Mouse (Mus musculus) neural tube, embryonic 15.5 days (tissue): Measurements from ENCODE around the gene Gm44965. TPM values are rescaled to one million over a fixed set of nuclear protein-coding genes. Genes with fewer than 3 reads are reported as not detected.
A peak's percentile ranks its signal among the peaks of the same experiment; 100 is the strongest.

Experiments
- ATAC-seq: fragments of 200-750 bp; cut with Nextera tagmentation; 2 replicates; pipeline ENCODE4 v1.8.0; 2017; ENCODE audit warnings: mild to moderate bottlenecking, moderate TSS enrichment, moderate library complexity; ENCODE audit not compliant: low FRiP score
- H3K27ac ChIP-seq: fragments of 300-500 bp; sonication (generic); replicated peaks from 2 replicates; pipeline ENCODE4 v1.5.1; 2015; ENCODE audit warnings: mild to moderate bottlenecking, inconsistent platforms
- H3K27me3 ChIP-seq: fragments of 300-500 bp; sonication (generic); replicated peaks from 2 replicates; pipeline ENCODE4 v1.6.1; 2015; ENCODE audit warnings: inconsistent platforms
- H3K36me3 ChIP-seq: fragments of 300-500 bp; sonication (generic); 2 replicates; pipeline ENCODE4 v1.6.1; 2015; ENCODE audit warnings: inconsistent platforms
- H3K4me1 ChIP-seq: fragments of 300-500 bp; sonication (generic); 2 replicates; pipeline ENCODE4 v1.6.1; 2015; ENCODE audit warnings: inconsistent platforms
- H3K4me2 ChIP-seq: fragments of 300-500 bp; sonication (generic); 2 replicates; pipeline ENCODE4 v1.6.1; 2015; ENCODE audit warnings: inconsistent platforms, mild to moderate bottlenecking, moderate library complexity
- H3K4me3 ChIP-seq: fragments of 300-500 bp; sonication (generic); replicated peaks from 2 replicates; pipeline ENCODE4 v1.5.1; 2015; ENCODE audit warnings: mild to moderate bottlenecking, inconsistent platforms
- H3K9ac ChIP-seq: fragments of 300-500 bp; sonication (generic); replicated peaks from 2 replicates; pipeline ENCODE4 v1.6.1; 2015; ENCODE audit warnings: mild to moderate bottlenecking, inconsistent platforms
- H3K9me3 ChIP-seq: fragments of 300-500 bp; sonication (generic); replicated peaks from 2 replicates; pipeline ENCODE4 v1.6.1; 2016; ENCODE audit warnings: inconsistent platforms
- WGBS: fragments of 180-500 bp; shearing (Covaris S2); methylation state at CpG from one replicate; pipeline ENCODE4 v1.1.7; 2015; ENCODE audit warnings: mixed read lengths; 5-methylcytosine and 5-hydroxymethylcytosine counted together
- polyA plus RNA-seq: library from polyadenylated mRNA; unstranded; fragments of >200 nt; fragmentation: Nextera tagmentation; extraction: Ambion mirVana; gene quantifications from 2 replicates; pipeline ENCODE4 v1.2.1, GENCODE M21; 2015

Gene Gm44965
- polyA plus RNA-seq, 1 experiment from 2014 or later: not detected

- Histone ChIP-seq H3K4me1 (peaks cover 40% of the 10 kb centered on the region), H3K4me2 (peak overlapping the region; percentile 90), H3K4me3 (no peak overlapping the region), H3K36me3 (0 out of 2 replicates have a peak, but pooled peaks cover 9% of the 10 kb centered on the region), H3K9ac (no peak overlapping the region), H3K9me3 (no peaks in the 10 kb centered on the region), H3K27me3 (peaks cover 17% of the 10 kb centered on the region), H3K27ac (no peak overlapping the region)
- 90% methylated on average over 3 of the region's 3 CpGs for WGBS
- no peak for ATAC-seq
Observed at GRCm38 (mm10) chr6:48628377-48628776, 34.6 kb downstream of the Gm44965 start.

GRCm38 (mm10) chr6:48628808-48629660 lies 35.3 kb downstream of the Gm44965 start:
- peak; percentile 72 for ATAC-seq
- peak overlapping the region; percentile 90 for H3K4me2 ChIP-seq
- H3K4me3 ChIP-seq: peak overlapping the region; percentile 48
- peak overlapping the region; percentile 69 for H3K27ac ChIP-seq
- no peaks in the 10 kb centered on the region for H3K9me3 ChIP-seq
- H3K27me3 ChIP-seq: peaks cover 17% of the 10 kb centered on the region
- peaks cover 40% of the 10 kb centered on the region for H3K4me1 ChIP-seq
- 0 out of 2 replicates have a peak, but pooled peaks cover 9% of the 10 kb centered on the region for H3K36me3 ChIP-seq
- peak overlapping the region; percentile 60 for H3K9ac ChIP-seq
- 12% methylated on average over 51 of the region's 54 CpGs for WGBS

GRCm38 (mm10) chr6:48629661-48630034 lies 35.9 kb downstream of the Gm44965 start:
- Histone ChIP-seq H3K4me1 (peaks cover 40% of the 10 kb centered on the region), H3K27ac (peak overlapping the region; percentile 69), H3K9me3 (no peaks in the 10 kb centered on the region), H3K36me3 (0 out of 2 replicates have a peak, but pooled peaks cover 9% of the 10 kb centered on the region), H3K9ac (peak overlapping the region; percentile 60), H3K4me3 (peak overlapping the region; percentile 48), H3K27me3 (peaks cover 17% of the 10 kb centered on the region), H3K4me2 (peak overlapping the region; percentile 90)
- ATAC-seq: peak; percentile 21
- WGBS: 18% methylated on average over 13 of the region's 13 CpGs

- 91% methylated on average over 8 of the region's 8 CpGs for WGBS
- peaks cover 11% of the 10 kb centered on the region for H3K27me3 ChIP-seq
- no peak for ATAC-seq
- H3K4me3 ChIP-seq: no peak overlapping the region
- H3K9ac ChIP-seq: no peak overlapping the region
- no peak overlapping the region for H3K27ac ChIP-seq
- H3K36me3 ChIP-seq: 0 out of 2 replicates have a peak, but pooled peaks cover 9% of the 10 kb centered on the region
- no peaks in the 10 kb centered on the region for H3K9me3 ChIP-seq
- H3K4me1 ChIP-seq: peaks cover 40% of the 10 kb centered on the region
- H3K4me2 ChIP-seq: no peak overlapping the region
Observed at GRCm38 (mm10) chr6:48630831-48631230, 37.1 kb downstream of the Gm44965 start.

- H3K4me1 ChIP-seq: peaks cover 3% of the 10 kb centered on the region; the same call in 1 of the 2 replicates
- no peak overlapping the region for H3K4me3 ChIP-seq
- WGBS: 92% methylated on average over 2 of the region's 2 CpGs
- 0 out of 2 replicates have a peak, but pooled peaks cover 9% of the 10 kb centered on the region for H3K36me3 ChIP-seq
- H3K27me3 ChIP-seq: no peaks in the 10 kb centered on the region; the same call in 1 of the 2 replicates
- H3K4me2 ChIP-seq: no peak overlapping the region
- no peaks in the 10 kb centered on the region for H3K9me3 ChIP-seq
- H3K27ac ChIP-seq: no peak overlapping the region
- H3K9ac ChIP-seq: no peak overlapping the region
- no peak for ATAC-seq
Observed at GRCm38 (mm10) chr6:48635105-48635504, 41.4 kb downstream of the Gm44965 start.

DNA sequence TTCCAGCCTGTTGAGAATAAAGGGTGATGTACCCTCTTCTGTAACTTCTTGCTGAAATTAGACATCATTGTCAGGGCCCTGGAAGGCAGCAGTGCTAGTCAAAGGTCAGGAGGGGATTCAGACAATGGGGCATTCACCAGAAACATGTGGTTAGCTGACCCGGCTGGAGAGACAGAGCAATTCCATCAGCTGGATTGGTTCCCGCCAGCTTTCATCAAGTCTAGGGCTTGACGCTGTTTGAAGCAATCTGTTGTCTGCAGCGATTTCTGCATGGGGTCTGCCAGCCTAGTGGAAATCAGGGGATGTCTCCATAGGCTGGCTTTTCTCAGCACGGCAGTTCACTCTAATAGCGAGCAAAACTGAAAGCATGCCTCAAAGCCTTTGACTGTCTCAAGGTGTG lies 42.8 kb downstream of the Gm44965 start:
- WGBS: 39% methylated on average over 6 of the region's 6 CpGs

GRCm38 (mm10) chr6:48637811-48638500 lies 44.2 kb downstream of the Gm44965 start:
- WGBS: 67% methylated on average over 6 of the region's 6 CpGs
- H3K9ac ChIP-seq: no peak overlapping the region
- H3K4me3 ChIP-seq: no peak overlapping the region
- no peaks in the 10 kb centered on the region for H3K4me1 ChIP-seq
- no peaks in the 10 kb centered on the region for H3K36me3 ChIP-seq
- no peak overlapping the region for H3K4me2 ChIP-seq
- H3K9me3 ChIP-seq: no peaks in the 10 kb centered on the region
- no peak for ATAC-seq
- H3K27ac ChIP-seq: no peak overlapping the region
- H3K27me3 ChIP-seq: no peaks in the 10 kb centered on the region

More for the DNA sequence above, 42.8 kb downstream of the Gm44965 start:
- no peaks in the 10 kb centered on the region for H3K27me3 ChIP-seq
- no peak overlapping the region for H3K27ac ChIP-seq
- H3K9ac ChIP-seq: no peak overlapping the region
- no peaks in the 10 kb centered on the region for H3K4me1 ChIP-seq
- ATAC-seq: no peak
- 0 out of 2 replicates have a peak, but pooled peaks cover 7% of the 10 kb centered on the region for H3K36me3 ChIP-seq
- H3K4me3 ChIP-seq: no peak overlapping the region
- H3K4me2 ChIP-seq: no peak overlapping the region
- H3K9me3 ChIP-seq: no peaks in the 10 kb centered on the region

DNA sequence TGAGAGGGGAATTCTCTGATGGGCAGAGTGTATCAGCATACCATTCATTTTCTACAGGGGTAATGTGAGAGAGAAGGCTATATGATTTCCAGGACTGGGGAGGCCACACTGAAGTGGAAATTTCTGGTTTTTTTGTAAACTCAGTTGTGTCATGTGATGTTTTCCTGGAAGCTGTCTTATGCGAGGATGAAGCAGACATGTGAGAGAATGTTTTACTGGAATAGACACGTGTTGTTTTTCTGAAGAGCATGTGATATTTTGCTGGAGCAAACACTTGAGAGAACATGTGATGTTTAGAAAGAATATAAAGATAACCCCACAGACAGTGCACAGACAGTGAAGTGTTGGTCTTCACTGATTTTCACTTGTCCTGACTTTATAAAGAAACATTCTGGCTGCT lies 44.8 kb downstream of the Gm44965 start:
- no peak overlapping the region for H3K4me2 ChIP-seq
- WGBS: 70% methylated on average over 2 of the region's 2 CpGs
- no peaks in the 10 kb centered on the region for H3K9me3 ChIP-seq
- no peak overlapping the region for H3K27ac ChIP-seq
- no peak overlapping the region for H3K4me3 ChIP-seq
- no peaks in the 10 kb centered on the region for H3K36me3 ChIP-seq
- no peak for ATAC-seq
- H3K27me3 ChIP-seq: no peaks in the 10 kb centered on the region
- H3K4me1 ChIP-seq: no peaks in the 10 kb centered on the region
- no peak overlapping the region for H3K9ac ChIP-seq

- H3K36me3 ChIP-seq: no peaks in the 10 kb centered on the region
- no peak overlapping the region for H3K9ac ChIP-seq
- H3K4me1 ChIP-seq: no peaks in the 10 kb centered on the region
- H3K27ac ChIP-seq: no peak overlapping the region
- no peaks in the 10 kb centered on the region for H3K9me3 ChIP-seq
- 84% methylated on average over 6 of the region's 6 CpGs for WGBS
- H3K4me2 ChIP-seq: no peak overlapping the region
- no peaks in the 10 kb centered on the region for H3K27me3 ChIP-seq
- no peak for ATAC-seq
- H3K4me3 ChIP-seq: no peak overlapping the region
Observed at GRCm38 (mm10) chr6:48641391-48641790, 47.6 kb downstream of the Gm44965 start.

GRCm38 (mm10) chr6:48642764-48643292 lies 49.1 kb downstream of the Gm44965 start:
- H3K9ac ChIP-seq: no peak overlapping the region
- no peak overlapping the region for H3K4me3 ChIP-seq
- WGBS: 23% methylated on average over 4 of the region's 4 CpGs
- no peaks in the 10 kb centered on the region for H3K27me3 ChIP-seq
- no peaks in the 10 kb centered on the region for H3K4me1 ChIP-seq
- no peak overlapping the region for H3K27ac ChIP-seq
- no peaks in the 10 kb centered on the region for H3K9me3 ChIP-seq
- no peaks in the 10 kb centered on the region for H3K36me3 ChIP-seq
- ATAC-seq: peak; percentile 65; the same call in 1 of the 2 replicates
- H3K4me2 ChIP-seq: no peak overlapping the region

GRCm38 (mm10) chr6:48645660-48646308 lies 52.0 kb downstream of the Gm44965 start:
- Histone ChIP-seq H3K9me3 (no peaks in the 10 kb centered on the region), H3K9ac (no peak overlapping the region), H3K4me2 (no peak overlapping the region), H3K4me1 (no peaks in the 10 kb centered on the region), H3K36me3 (no peaks in the 10 kb centered on the region), H3K4me3 (no peak overlapping the region), H3K27me3 (no peaks in the 10 kb centered on the region), H3K27ac (no peak overlapping the region)
- 17% methylated on average over 12 of the region's 12 CpGs for WGBS
- ATAC-seq: peak; percentile 45; the same call in 1 of the 2 replicates
